Mouse (Mus musculus): ENCODE measurements around the gene Gal3st3. TPM values are rescaled to one million over a fixed set of nuclear protein-coding genes. Genes with fewer than 3 reads are reported as not detected.
"Not testable (repeated sequence)": the region's sequence is repeated elsewhere in the genome, so short reads cannot be mapped to it uniquely, and the experiment has no call there.

Gal3st3 gene
- total RNA-seq, 2 experiments from 2014 or later: 78.0 to 80.9 TPM

DNA sequence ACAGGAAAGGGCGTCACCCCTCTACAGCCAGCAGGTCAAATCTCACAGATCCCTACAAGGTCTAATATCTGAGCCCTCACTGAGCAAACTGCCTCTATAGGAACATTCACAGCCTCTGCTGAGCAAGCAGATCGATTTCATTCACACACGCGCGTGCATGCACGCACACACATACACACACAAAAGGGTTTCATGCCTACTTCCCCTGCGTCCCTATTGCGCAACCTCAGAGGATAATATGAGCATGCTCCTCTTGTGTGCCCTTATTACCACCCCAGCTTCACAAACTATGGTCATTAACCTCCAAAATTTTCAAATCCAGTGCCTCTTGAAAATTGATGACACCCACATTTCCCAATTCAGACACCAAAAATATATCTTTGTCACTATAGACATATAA lies 15.1 kb downstream of the Gal3st3 start:
- TF ChIP-seq CTCF (IDR thresholded peaks at IDR 0.05): no peak
- intact Hi-C loops (cut with DNase I): no loop called here

DNA sequence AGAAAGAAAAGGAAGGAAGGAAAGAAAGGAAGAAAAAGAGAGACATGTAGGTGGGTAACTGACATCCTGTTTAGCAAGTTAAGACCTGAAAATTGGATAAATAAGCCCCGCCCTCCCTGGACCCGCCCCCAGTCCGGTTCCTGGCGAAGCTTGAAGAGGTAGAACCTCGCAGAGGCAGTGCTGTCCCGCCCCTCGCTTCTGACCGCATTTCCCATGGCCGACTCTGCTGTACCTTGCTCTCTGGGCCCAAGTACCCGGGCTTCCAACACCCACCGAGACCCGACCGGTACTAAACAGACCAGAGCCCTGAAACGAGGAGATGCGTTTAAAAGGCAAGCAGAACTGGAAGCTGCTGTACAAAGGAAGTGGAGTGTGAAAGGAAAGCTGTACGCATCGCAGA lies 25.7 kb downstream of the Gal3st3 start:
- Histone ChIP-seq H3K4me3 (no peak overlapping the region), H3K27ac (no peak overlapping the region)
- TF ChIP-seq CTCF (IDR thresholded peaks at IDR 0.05): no peak
- intact Hi-C loops (cut with DNase I): no loop called here
- no peak for DNase-seq (ENCODE audit: extremely low spot score in 1 of 2, low spot score in 2 of 2)

More for the DNA sequence above, 15.1 kb downstream of the Gal3st3 start:
- Histone ChIP-seq H3K27ac (no peak overlapping the region), H3K4me3 (no peak overlapping the region)
- no peak for DNase-seq (ENCODE audit: extremely low spot score in 1 of 2, low spot score in 2 of 2)

DNA sequence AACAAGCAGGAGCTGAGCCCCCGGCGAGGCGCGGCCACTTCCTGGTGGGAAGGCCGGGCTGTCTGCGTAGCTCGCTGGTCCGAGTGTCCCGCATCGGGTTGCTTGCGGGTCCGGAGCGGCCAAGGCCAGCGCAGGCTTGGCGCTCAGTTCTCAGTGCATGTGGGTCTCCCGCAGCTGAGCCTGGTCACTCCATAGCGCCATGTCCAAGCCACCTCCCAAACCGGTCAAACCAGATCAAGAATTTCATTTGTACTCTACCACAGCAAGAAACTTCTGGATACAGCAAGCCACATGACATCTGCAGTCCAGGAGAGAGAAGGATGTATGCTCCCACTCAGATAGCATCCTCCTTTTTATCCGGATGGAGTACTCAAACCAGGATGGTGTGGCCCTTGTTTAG lies 29.8 kb downstream of the Gal3st3 start:
- no peak overlapping the region for H3K27ac ChIP-seq
- TF ChIP-seq CTCF (IDR thresholded peaks at IDR 0.05): no peak
- DNase-seq (ENCODE audit: extremely low spot score in 1 of 2, low spot score in 2 of 2): no peak
- intact Hi-C loops (cut with DNase I): no loop called here
- no peak overlapping the region for H3K4me3 ChIP-seq

DNA sequence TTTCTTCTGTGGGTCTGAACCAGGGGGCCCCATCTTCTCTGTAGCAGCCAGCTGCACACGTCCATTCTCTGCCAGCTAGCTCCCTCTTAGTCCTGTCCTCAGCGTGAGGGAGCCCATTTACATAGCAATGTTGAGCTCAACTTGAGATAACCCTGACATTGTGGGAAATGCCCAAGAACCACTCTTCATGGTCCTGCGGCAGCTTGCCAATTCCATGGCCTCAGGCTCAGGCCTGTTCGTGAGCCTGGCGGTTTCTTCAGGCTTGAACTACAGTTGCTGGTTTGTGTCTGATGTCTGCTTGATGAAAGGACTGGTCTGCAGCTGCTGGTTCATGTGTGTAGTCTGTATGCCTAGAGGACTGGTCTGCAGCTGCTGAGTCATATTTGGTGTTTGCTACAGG lies 36.6 kb downstream of the Gal3st3 start:
- H3K4me3 ChIP-seq: no peak overlapping the region
- TF ChIP-seq CTCF (IDR thresholded peaks at IDR 0.05): no peak
- no peak overlapping the region for H3K27ac ChIP-seq
- intact Hi-C loops (cut with DNase I): no loop called here
- no peak for DNase-seq (ENCODE audit: extremely low spot score in 1 of 2, low spot score in 2 of 2)

DNA sequence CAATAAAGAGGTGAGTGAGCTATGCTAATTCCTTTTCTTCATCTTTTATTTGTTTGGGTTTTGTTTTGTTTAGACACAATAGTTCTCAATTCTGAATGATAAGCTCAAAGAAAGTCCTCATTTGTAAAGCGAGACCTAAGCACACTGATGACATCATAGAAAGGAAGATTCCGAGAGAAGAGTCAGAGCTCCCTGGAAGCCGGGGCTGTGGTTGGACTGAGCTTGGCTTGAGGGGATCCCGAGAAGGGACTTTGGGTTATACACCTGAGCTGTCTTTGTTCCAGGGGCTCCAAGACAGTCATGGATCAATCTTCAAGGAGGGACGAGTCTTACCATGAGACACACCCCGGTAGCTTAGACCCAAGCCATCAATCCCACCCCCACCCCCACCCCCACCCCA lies 37.3 kb downstream of the Gal3st3 start, which contains the start of gene Catsper1:
TSS of gene Catsper1 (plus strand) at position 301 of the 400 bp plus-strand sequence.
- DNase-seq (ENCODE audit: extremely low spot score in 1 of 2, low spot score in 2 of 2): no peak
- no peak within 1 kb of the TSS for H3K4me3 ChIP-seq
- no peak within 1 kb of the TSS for H3K27ac ChIP-seq
- no peak for TF ChIP-seq CTCF (IDR thresholded peaks at IDR 0.05)
- intact Hi-C loops (cut with DNase I): no loop called here

DNA sequence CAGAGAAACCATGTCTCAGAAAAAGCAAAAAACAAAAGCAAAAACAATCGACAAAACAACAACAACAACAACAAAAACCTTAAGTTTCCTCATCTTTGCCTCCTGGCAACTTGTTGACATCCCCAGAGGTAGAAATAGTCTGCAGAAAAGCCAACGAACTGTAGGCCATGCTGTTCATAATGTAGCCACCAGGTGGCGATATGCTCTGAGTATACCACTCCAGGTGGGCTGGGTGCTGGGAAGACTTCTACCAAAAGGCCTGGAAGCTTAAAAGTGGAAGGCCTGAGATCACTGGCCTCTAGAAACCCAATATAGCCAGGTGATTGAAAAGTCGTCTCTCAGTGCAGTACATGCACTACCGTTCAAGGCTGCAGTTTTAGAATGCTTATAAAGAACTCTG lies 39.8 kb downstream of the Gal3st3 start:
- intact Hi-C loops (cut with DNase I): no loop called here
- H3K27ac ChIP-seq: no peak overlapping the region
- DNase-seq (ENCODE audit: extremely low spot score in 1 of 2, low spot score in 2 of 2): peak; percentile 73 to 78
- TF ChIP-seq CTCF (IDR thresholded peaks at IDR 0.05): peak; percentile 96
- no peak overlapping the region for H3K4me3 ChIP-seq

DNA sequence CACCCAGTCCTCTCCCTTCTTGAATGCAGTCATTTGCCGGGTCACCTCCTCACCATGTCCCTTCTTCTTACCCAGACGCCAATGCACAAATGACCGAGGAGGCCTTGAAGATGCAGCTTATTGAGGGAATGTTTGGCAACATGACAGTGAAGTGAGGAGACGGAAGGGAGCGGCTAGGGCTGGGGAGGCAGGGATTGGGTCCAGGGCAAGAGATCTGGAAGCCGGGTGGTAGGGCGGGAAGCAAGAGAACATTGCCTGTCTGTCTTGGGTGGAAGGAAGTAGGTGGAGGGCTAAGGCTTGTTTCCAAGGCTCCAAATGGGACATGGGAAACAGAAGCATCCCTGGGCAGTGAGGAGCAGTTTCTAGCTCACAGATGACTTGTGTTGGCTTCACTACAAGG lies 43.2 kb downstream of the Gal3st3 start:
- no peak for DNase-seq (ENCODE audit: extremely low spot score in 1 of 2, low spot score in 2 of 2)
- H3K4me3 ChIP-seq: no peak overlapping the region
- TF ChIP-seq CTCF (IDR thresholded peaks at IDR 0.05): no peak
- intact Hi-C loops (cut with DNase I): loop anchor here (10.0 kb wide), 1 partner anchor 147 kb away; no protein-coding TSS in a partner anchor
- H3K27ac ChIP-seq: no peak overlapping the region

DNA sequence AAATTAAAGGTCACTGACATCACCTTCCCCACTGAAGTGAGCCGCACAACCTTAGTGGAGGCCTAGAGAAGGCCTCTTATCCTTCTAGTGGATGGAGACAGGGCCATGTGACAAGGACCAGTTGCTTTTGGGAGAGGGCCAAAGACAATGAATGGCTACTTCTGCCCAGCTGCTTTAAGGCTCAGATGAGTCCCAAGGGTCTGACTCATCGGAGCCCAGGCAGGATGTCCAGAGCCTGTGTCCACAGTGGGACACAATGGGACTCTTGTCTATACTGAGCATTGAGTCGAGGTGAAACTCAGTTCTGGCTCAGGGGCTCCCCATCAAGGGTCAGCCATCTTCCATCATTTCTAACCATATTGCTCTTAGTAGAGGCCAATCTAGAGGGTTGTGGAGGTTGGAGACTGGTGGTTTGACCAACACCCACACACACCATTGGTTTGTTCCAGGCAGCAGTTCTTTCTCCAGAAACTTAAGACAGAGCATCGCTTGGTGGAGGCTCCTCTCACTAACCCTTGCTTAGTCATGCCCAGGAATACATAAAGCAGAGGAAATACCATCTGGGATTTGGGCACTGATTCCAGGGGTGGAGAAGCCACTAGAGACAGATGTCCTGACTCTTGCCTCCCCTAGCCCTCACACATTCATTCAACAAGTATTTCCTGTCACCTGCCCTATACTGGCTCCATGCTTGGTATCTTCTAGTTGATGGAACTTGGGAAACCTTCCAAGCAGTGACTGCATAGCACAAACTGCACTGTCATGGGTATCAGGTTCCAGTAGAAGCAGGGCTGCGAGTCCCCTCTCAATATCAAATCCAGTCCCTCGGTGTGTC lies 47.4 kb downstream of the Gal3st3 start:
- Histone ChIP-seq H3K27ac (no peak overlapping the region), H3K4me3 (no peak overlapping the region)
- TF ChIP-seq CTCF (IDR thresholded peaks at IDR 0.05): no peak
- no peak for DNase-seq (ENCODE audit: extremely low spot score in 1 of 2, low spot score in 2 of 2)
- intact Hi-C loops (cut with DNase I): loop anchor here (10.0 kb wide), 1 partner anchor 151 kb away; no protein-coding TSS in a partner anchor

DNA sequence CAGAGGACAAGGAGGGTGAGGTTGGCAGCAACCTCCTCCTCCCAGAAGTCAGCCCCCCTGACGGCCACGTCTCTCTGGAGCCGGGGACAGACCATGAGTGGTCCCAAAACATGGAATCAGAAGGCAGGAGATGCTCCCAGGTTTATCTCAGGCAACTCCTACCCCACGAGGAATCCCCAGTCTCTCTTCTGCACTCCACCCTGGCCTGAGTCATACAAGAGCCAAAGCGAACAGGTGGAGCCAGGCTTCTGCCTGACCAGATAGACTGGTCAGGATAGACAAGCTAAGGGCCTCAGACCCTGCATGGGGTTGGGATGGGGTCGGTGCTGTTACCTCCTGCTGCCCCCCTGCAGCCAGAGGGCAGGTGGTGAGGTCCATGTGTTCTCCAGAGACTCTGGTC lies 49.9 kb downstream of the Gal3st3 start:
- intact Hi-C loops (cut with DNase I): loop anchor here (2.0 to 10.0 kb wide), 2 partner anchors 45 to 153 kb away; no protein-coding TSS in a partner anchor
- TF ChIP-seq CTCF (IDR thresholded peaks at IDR 0.05): no peak
- no peak for DNase-seq (ENCODE audit: extremely low spot score in 1 of 2, low spot score in 2 of 2)
- no peak overlapping the region for H3K4me3 ChIP-seq
- no peak overlapping the region for H3K27ac ChIP-seq

DNA sequence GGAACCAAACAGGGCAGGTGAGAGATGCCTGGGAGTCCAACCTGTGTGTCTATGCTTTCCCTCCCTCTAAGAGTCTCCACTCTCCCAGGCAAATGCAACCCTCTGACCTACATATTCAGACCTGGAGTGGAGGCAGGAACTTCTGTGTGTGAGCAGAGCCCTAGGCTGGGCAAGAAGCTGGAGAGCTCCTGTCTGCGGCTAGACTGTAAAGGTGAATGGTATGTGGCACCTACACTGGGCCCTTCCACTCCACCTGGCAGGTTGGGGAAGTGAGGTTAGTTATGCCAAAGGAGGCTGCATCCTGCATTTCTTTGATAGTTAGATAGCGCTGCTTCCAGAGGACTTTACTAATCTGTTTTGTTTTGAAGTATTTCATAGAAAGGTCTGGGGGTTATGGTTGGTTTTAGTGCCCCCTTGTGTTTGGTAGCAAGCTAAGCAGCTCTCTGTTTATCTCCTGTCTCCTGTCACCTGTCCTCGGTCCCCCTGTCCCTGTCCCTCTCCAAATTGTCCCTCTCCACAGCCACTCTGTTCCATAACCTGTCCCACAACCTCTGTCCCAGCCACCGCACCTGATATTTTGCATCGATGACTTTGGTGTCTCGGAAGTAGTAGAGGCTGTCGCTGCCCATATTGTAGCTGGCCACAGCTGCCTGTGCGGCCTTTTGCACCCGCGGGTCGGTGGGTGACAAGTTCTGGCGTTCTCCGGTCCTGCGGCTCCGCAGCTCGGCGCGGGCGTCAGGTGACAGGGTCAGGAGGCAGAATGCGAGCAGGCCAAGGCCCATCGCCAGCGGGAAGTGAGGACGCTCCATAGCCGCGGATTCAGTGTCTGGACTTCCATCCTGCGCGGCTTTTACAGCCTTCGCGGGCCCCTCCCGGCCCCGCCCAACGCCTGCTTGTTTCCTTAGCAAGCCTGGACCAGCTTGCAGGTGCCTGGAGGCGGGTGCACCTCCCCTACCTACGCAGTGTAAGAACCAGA lies 50.7 kb downstream of the Gal3st3 start:
- peak overlapping the region; percentile 82 for H3K27ac ChIP-seq

DNA sequence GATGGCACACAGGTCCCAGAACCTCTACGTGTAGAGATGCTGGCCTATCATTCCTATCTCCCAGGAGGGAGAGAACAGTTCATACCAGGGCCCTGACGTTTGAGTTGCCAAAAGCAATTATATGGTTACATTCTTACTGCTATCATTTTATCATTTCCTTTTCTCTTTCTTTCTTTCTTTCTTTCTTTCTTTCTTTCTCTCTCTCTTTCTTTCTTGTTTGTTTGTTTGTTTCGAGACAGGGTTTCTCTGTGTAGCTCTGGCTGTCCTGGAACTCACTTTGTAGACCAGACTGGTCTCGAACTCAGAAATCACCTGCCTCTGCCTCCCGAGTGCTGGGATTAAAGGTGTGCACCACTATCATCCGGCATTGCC lies 51.4 kb downstream of the Gal3st3 start, which contains the start of gene Cst6:
TSS of gene Cst6 (minus strand) at position 73 of the 372 bp plus-strand sequence.
- peak within 1 kb of the TSS; percentile 82 for H3K27ac ChIP-seq
- intact Hi-C loops (cut with DNase I): loop anchor here (2.0 to 10.0 kb wide), 2 partner anchors 47 to 155 kb away; no protein-coding TSS in a partner anchor
- not testable (repeated sequence) for DNase-seq (ENCODE audit: extremely low spot score in 1 of 2, low spot score in 2 of 2)
- H3K4me3 ChIP-seq: peak within 1 kb of the TSS; percentile 55

More for the DNA sequence above, 50.7 kb downstream of the Gal3st3 start:
- peak overlapping the region; percentile 55 for H3K4me3 ChIP-seq
- peak in 1 of 2 experiments; percentile 36 for DNase-seq (ENCODE audit: extremely low spot score in 1 of 2, low spot score in 2 of 2)
- intact Hi-C loops (cut with DNase I): loop anchor here (2.0 to 10.0 kb wide), 2 partner anchors 46 to 154 kb away; no protein-coding TSS in a partner anchor
- TF ChIP-seq CTCF (IDR thresholded peaks at IDR 0.05): peak; percentile 68

All from left cerebral cortex, adult 2 months (tissue).